Mouse (Mus musculus) right cerebral cortex, postnatal 25 days (tissue): ENCODE results near the gene Stk36.

ENCODE experiments used
- DNase-seq: peaks from one replicate; pipeline ENCODE4 v3.0.0; 2022

Gene Stk36

DNA sequence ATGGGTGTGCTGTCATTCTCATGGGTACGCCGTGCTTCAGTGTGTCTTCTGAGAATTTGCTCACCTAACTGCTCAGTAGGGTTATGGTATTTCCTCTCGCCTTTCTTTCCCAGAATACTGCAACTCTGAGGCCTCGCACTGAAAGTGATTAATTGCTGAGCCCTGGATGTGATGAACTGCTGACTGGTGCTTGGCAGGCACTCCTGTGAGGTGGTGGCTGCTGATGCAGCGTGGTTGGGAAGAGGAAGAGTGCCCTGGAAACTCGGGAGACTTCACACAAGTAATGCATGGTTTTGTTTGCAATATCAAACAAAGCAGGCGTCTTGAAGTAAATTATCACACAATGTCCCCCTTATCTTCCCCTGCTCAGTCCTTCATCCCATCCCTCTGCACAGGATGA is 71.5 kb downstream of the Stk36 start:
- DNase-seq: no peak

- no peak for DNase-seq
Observed at GRCm38 (mm10) chr1:74676863-74677262, 75.6 kb downstream of the Stk36 start.

GRCm38 (mm10) chr1:74677843-74678242 is 76.6 kb downstream of the Stk36 start:
- DNase-seq: no peak
